Mouse (Mus musculus) fat pad, adult 2 months (tissue): Measurements from ENCODE around the gene Hoxa10.

Source experiments
- DNase-seq: peaks from one replicate; pipeline ENCODE4 v3.0.0-alpha.2; 2011; ENCODE audit warnings: low read depth, low spot score; ENCODE audit errors: extremely low read depth

The Hoxa10 gene

GRCm38 (mm10) chr6:52232568-52232965 is 8.1 kb downstream of the Hoxa10 start:
- no peak for DNase-seq

GRCm38 (mm10) chr6:52231885-52232567 is 8.6 kb downstream of the Hoxa10 start:
- DNase-seq: no peak

DNA sequence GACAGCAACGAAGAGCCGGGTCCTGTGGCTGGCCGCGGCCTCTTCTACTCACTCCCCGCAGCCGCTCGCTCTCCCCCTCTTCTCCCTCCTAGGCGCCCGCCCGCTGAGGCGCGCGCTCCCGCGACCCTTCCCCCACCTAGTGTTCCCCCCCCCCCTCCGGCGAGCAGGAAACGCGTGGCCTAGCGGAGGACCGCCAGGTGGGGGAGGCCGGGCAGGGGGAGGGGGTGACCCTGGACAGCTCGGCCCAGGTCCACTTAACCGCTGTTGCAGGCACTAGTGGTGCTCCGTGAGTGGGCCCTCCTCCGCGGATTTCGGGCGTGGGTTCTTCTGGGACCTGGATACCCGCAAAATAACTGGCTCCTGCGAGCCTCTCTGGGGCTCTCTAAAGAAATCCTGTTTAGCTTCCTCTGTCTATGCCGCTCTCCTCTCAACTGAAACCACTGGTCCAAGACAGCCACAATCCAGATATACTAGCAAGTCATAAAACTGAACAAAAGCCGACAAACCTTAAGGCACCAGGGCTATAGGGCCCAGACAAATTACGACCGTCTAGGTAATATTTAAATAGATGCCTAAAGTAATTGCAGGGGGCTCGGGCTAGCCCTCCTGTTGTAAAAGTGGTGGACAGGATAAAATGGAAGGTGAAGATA is 10.0 kb downstream of the Hoxa10 start, which contains the start of gene Hoxa9:
Gene Hoxa9 (minus strand): TSS at position 574 of the 650 bp plus-strand sequence.
- DNase-seq: no peak

DNA sequence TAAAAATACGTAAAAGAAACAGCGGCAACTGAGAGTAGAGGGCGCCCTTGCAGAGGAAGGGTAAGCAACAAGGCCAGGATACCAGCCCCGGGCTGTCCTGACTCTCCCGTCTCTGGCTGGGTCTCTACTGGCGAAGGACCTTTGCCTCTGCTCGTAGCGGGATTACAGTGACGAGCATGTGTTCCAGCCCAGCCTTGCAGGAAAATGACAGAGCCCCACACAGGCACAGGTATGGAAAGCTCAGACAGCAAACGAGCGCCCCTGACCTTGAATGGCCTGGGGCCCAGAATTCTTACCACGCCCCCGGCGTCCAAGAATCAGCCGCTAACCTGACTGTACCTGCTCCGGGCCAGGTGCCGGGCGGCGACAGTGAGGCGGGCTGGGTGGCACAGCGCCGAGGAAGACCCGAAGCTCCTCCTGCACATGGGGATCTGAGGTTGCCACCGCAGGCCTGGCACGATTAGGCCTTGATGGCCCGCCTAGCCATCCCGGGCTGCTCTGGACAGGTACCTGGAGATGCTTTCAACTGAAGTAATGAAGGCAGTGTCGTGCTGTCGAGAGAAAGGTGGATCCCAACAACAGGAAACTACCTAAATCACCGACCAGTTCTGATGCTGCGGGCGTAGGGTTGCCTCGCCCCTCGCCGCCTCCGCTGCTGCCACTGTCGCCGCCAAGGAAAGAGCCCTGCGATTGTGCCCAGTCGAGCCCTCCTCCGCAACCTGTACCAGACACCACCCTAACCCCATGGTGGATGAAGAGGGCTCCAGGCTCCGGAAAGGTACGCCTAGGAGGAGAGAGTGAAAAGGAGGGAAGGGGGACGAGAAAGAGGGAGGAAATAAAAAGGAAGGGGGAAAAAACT is 10.9 kb downstream of the Hoxa10 start:
- DNase-seq: no peak

- DNase-seq: no peak
Measured at GRCm38 (mm10) chr6:52228475-52229465, 11.9 kb downstream of the Hoxa10 start.

DNA sequence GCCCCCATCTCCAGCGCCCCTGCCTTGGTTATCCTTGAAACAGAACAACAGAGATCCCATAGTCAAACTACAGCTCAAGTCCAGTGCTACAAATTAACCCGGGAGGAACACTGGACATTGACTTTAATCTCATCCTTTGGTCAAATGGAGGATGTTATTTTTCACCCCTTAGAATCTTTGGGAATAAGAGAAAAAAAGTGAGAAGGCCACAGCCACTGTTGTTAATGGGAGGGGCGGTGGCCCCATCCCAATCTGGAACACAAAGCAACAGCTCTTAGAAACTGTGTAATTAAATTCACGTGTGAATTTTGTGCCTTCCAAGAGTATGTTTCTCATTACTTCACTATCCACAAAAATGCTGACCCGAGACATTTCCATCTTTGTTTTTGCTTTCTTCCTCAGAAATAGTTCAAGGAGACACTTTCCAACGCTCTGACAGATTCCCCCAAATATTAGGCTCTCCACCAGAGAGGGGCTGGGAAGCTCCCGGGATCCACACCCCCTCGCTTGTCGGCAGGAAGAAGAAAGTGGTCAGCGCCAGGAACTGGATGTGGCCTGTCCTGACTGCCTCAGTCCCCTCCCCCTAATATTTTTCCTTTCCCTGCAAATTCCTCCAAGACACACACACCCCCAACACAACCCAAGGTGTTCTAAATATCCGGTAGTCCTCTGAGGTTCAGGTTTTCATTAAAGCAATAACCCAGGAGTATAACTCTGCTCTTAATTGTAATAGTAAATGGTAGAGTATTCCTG is 13.0 kb downstream of the Hoxa10 start:
- DNase-seq: no peak

DNA sequence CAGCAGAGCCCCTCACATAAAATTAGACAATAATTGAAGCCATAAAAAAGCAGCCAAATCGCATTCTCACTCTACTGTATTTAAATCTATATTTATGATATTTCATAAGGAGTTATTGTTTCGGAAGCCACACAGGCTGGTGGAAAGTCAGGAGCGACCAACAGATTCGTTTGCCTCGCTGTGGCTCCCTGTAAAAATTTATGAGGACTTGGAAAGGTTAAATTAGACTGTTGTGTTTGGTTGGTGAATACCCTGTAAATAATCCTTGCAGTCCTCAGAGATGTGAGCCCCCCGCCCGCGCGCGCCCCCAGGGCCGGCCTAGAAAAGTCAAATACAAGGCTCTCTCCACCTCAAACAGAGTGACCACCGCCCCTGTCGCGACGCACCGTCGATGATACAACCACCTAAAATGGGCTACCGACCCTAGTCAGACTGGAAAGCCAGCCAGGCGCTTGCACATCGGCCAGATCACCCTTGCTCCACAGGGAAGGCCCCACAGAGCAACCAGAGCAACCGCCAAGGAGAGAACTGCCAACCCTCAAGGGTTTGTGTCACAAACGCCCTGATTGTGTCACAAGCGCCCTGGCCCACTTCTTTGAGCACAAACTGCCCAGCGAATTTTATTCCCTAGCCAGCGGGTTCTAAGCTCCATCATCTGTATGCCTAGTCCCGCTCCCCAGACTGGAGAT is 13.9 kb downstream of the Hoxa10 start:
- DNase-seq: peak; percentile 63

- DNase-seq: peak; percentile 59
Measured at GRCm38 (mm10) chr6:52225612-52226568, 14.8 kb downstream of the Hoxa10 start.

- DNase-seq: no peak
Measured at GRCm38 (mm10) chr6:52224895-52225611, 15.6 kb downstream of the Hoxa10 start.

DNA sequence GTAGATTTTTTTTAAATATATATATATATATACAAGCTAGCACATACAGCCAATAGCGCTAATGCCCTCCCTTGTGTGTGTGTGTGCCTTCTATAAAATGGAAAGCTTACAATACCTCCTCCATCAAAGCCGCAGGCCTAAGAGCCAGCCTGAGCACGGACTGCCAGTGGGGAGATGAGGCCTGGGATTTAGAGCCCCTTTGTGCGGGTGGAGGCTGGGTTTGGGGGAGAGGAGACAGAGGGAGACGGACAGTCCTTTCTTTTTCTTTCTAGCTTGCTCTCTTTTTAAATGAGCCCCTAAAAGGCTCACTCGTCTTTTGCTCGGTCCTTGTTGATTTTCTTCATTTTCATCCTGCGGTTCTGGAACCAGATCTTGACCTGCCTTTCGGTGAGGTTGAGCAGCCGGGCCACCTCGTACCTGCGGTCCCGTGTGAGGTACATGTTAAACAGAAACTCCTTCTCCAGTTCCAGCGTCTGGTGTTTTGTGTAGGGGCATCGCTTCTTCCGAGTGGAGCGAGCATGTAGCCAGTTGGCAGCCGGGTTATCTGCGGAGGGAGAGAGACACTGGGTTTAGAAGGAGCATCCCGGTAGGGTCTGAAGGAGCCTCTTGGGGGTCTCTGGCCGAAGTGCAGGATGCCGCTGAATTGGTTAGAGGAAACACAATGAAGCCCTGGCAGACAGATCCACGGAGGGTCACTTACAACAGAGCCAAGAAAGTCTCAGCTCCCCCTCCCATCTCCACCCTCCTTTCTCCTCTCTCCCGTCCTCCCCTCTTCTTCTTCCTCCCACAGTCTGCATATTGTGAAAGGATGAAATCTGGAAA is 16.5 kb downstream of the Hoxa10 start:
- DNase-seq: no peak

GRCm38 (mm10) chr6:52222729-52223128 is 17.9 kb downstream of the Hoxa10 start:
- no peak for DNase-seq

DNA sequence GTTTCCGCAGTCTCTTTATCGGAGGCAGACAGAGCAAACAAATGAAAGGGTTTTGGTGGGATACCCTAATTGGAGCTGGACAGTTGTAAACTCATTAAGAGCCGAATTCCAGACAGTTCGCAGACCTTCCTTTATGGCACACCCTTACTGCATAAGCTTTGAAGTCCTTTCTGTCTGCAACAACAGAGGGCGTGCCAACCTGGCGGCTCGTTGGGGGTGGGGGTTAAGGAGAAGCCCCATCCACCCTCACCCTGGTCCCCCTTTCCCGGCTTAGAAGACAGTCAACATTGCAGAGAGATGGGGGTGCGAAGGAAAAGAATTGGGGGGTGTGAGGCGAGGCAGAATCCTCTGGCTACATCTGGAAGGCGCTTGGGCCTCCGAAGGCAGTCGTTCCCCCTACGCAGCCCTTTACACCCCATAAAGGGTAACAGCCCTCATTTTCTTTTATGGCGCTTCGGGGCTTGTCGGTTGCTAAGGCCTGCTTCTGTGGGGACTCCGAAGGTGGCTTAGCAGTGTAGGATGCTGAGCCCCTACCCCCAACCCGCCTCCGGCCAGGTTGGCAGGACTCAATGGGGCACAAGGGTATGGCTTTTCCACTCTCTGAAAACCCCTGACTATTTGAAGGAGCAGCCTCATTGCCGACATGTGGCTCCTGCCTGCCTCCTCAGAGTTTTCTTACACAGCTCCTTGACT is 18.5 kb downstream of the Hoxa10 start:
- DNase-seq: no peak

GRCm38 (mm10) chr6:52221337-52221992 is 19.2 kb downstream of the Hoxa10 start, which contains the start of gene Hoxa7:
Gene Hoxa7, minus strand, starts transcription at chr6:52221854.
- DNase-seq: no peak

- DNase-seq: no peak
Measured at GRCm38 (mm10) chr6:52220865-52221310, 19.8 kb downstream of the Hoxa10 start.
